Mouse (Mus musculus): ENCODE data around the gene Cd82.

- TF ChIP-seq GATA1 (IDR thresholded peaks at IDR 0.05; ENCODE audit: low read length) = no peak
- no peak for TF ChIP-seq TAL1 (IDR thresholded peaks at IDR 0.05; ENCODE audit: low read length)
Observed at GRCm38 (mm10) chr2:93458332-93459207, 4.4 kb downstream of the Cd82 start.
